Mouse (Mus musculus): ENCODE results near the gene Gabrg3. TPM values are rescaled to one million over a fixed set of nuclear protein-coding genes. Genes with fewer than 3 reads are reported as not detected.

The Gabrg3 gene
- total and polyA plus RNA-seq, 3 experiments, result not detected

GRCm38 (mm10) chr7:57312018-57312417 is 75.0 kb downstream of the Gabrg3 start:
- no peaks in the 10 kb centered on the region for H3K79me2 ChIP-seq (replicated peaks; ENCODE audit: control insufficient read depth, extremely low read depth, insufficient read depth, poor library complexity, severe bottlenecking)
- H3K27ac ChIP-seq (ENCODE audit: insufficient read depth, low read depth), result no peak overlapping the region
- H3K9ac ChIP-seq (ENCODE audit: insufficient read depth, low read depth), result no peak overlapping the region
- no peak overlapping the region for H3K4me3 ChIP-seq (replicated peaks in 1 of 3; ENCODE audit: low read depth in 2 of 3, low read length in 2 of 3, poor library complexity in 1 of 3)
- in situ Hi-C loops (cut with MboI; ENCODE audit: low pct_ligation_motif_present, low pct_unique_long_range_greater_than_20kb, low sequenced_read_pairs) (no loop called here), dilution Hi-C loops (cut with MboI; ENCODE audit: extremely low pct_ligation_motif_present, extremely low pct_unique_long_range_greater_than_20kb, low sequenced_read_pairs) (no loop called here)
- H3K36me3 ChIP-seq (replicated peaks in 1 of 2; ENCODE audit: control insufficient read depth in 1 of 2, insufficient read depth in 1 of 2, low read length in 1 of 2), result no peaks in the 10 kb centered on the region
- peaks cover 33% of the 10 kb centered on the region for H3K9me3 ChIP-seq (replicated peaks; ENCODE audit: low read length)
- DNase-seq (ENCODE audit: extremely low read depth), result no peak
- no peaks in the 10 kb centered on the region for H3K4me1 ChIP-seq (ENCODE audit: control insufficient read depth in 1 of 2, insufficient read depth in 2 of 2)
- H3K4me2 ChIP-seq (ENCODE audit: insufficient read depth, low read depth, poor library complexity, severe bottlenecking), result no peak overlapping the region
- TF ChIP-seq UBTF (IDR thresholded peaks at IDR 0.05; ENCODE audit: low read depth, low read length) (no peak), ELF1 (IDR thresholded peaks at IDR 0.05; ENCODE audit: low read depth, low read length) (no peak), USF1 (IDR thresholded peaks at IDR 0.05; ENCODE audit: low read depth, low read length) (no peak), MEF2A (IDR thresholded peaks at IDR 0.05; ENCODE audit: borderline replicate concordance, low read depth, low read length) (no peak), KAT2A (IDR thresholded peaks at IDR 0.05; ENCODE audit: insufficient replicate concordance, low read length) (no peak), ZMIZ1 (IDR thresholded peaks at IDR 0.05; ENCODE audit: low read depth, low read length) (no peak), EP300 (IDR thresholded peaks at IDR 0.05; ENCODE audit: low read length) (no peak), TBP (conservative IDR thresholded peaks at IDR 0.05; ENCODE audit: low read depth, low read length) (no peak), POLR2A (IDR thresholded peaks at IDR 0.05; ENCODE audit: low read depth, low read length) (no peak), MAFK (IDR thresholded peaks at IDR 0.05; ENCODE audit: insufficient replicate concordance, low read length) (no peak), RCOR1 (conservative IDR thresholded peaks at IDR 0.05; ENCODE audit: low read depth, low read length) (no peak), MYC (IDR thresholded peaks at IDR 0.05; ENCODE audit: low read depth, low read length) (no peak)
- no peaks in the 10 kb centered on the region for H3K27me3 ChIP-seq (replicated peaks)

DNA sequence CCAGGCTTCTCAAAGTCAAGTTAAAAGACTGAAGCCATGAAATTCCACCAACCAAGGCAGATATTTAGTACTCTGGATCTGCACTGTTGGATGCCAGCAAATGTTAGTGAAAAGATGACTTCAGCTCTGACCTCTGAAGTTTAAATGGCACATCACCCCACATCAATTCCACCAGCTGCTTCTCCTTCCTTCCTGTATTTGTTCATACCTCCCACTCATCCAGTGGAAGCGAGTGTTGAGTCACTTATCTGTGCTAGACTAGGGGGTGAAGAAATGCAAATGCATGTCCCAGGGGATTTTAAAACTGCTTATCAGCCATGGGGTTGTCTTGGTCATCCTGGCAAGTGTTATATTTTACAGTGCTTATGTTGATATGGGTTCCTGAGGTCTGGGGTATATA is 79.7 kb downstream of the Gabrg3 start:
- in situ Hi-C loops (cut with MboI; ENCODE audit: low pct_ligation_motif_present, low pct_unique_long_range_greater_than_20kb, low sequenced_read_pairs), result no loop called here
- no peaks in the 10 kb centered on the region for H3K4me1 ChIP-seq (ENCODE audit: control insufficient read depth in 1 of 2, insufficient read depth in 2 of 2)
- H3K4me2 ChIP-seq (ENCODE audit: insufficient read depth, low read depth, poor library complexity, severe bottlenecking), result no peak overlapping the region
- H3K9ac ChIP-seq (ENCODE audit: insufficient read depth, low read depth), result no peak overlapping the region
- no peaks in the 10 kb centered on the region for H3K27me3 ChIP-seq (replicated peaks)
- dilution Hi-C loops (cut with MboI; ENCODE audit: extremely low pct_ligation_motif_present, extremely low pct_unique_long_range_greater_than_20kb, low sequenced_read_pairs), result no loop called here
- no peak overlapping the region for H3K4me3 ChIP-seq (replicated peaks in 1 of 3; ENCODE audit: low read depth in 2 of 3, low read length in 2 of 3, poor library complexity in 1 of 3)
- no peaks in the 10 kb centered on the region for H3K36me3 ChIP-seq (replicated peaks in 1 of 2; ENCODE audit: control insufficient read depth in 1 of 2, insufficient read depth in 1 of 2, low read length in 1 of 2)
- H3K9me3 ChIP-seq (replicated peaks; ENCODE audit: low read length), result peaks cover 51% of the 10 kb centered on the region
- no peak for TF ChIP-seq RCOR1 (conservative IDR thresholded peaks at IDR 0.05; ENCODE audit: low read depth, low read length)
- no peak for TF ChIP-seq CTCF (conservative IDR thresholded peaks at IDR 0.05 in 1 of 2, IDR thresholded peaks at IDR 0.05 in 1 of 2; ENCODE audit: low read depth in 2 of 2, low read length in 2 of 2)
- TF ChIP-seq MAFK (IDR thresholded peaks at IDR 0.05; ENCODE audit: insufficient replicate concordance, low read length), result no peak
- TF ChIP-seq JUN (IDR thresholded peaks at IDR 0.05; ENCODE audit: insufficient read depth, low read depth, low read length), result no peak
- no peak for TF ChIP-seq NELFE (IDR thresholded peaks at IDR 0.05; ENCODE audit: low read depth, low read length)
- TF ChIP-seq HCFC1 (IDR thresholded peaks at IDR 0.05; ENCODE audit: low read depth, low read length), result no peak
- TF ChIP-seq UBTF (IDR thresholded peaks at IDR 0.05; ENCODE audit: low read depth, low read length), result no peak
- TF ChIP-seq MEF2A (IDR thresholded peaks at IDR 0.05; ENCODE audit: borderline replicate concordance, low read depth, low read length), result no peak
- no peak for TF ChIP-seq USF2 (conservative IDR thresholded peaks at IDR 0.05; ENCODE audit: low read depth, low read length)
- TF ChIP-seq JUND (conservative IDR thresholded peaks at IDR 0.05; ENCODE audit: low read depth, low read length), result no peak
- no peak for TF ChIP-seq TCF12 (IDR thresholded peaks at IDR 0.05; ENCODE audit: low read depth, low read length)
- no peak for TF ChIP-seq ZKSCAN1 (IDR thresholded peaks at IDR 0.05; ENCODE audit: borderline replicate concordance, low read depth, low read length)
- H3K79me2 ChIP-seq (replicated peaks; ENCODE audit: control insufficient read depth, extremely low read depth, insufficient read depth, poor library complexity, severe bottlenecking), result no peaks in the 10 kb centered on the region
- no peak for DNase-seq (ENCODE audit: extremely low read depth)
- H3K27ac ChIP-seq (ENCODE audit: insufficient read depth, low read depth), result no peak overlapping the region

Data from CH12.LX (cell line).